Mouse (Mus musculus) testis, postnatal 14 days (tissue): ENCODE measurements around the gene Zfp871.
"Not testable (repeated sequence)": the region's sequence is repeated elsewhere in the genome, so short reads cannot be mapped to it uniquely, and the experiment has no call there.

Experiments
- DNase-seq: peaks from one replicate; pipeline ENCODE4 v3.0.0; 2021; ENCODE audit warnings: low spot score

The Zfp871 gene

DNA sequence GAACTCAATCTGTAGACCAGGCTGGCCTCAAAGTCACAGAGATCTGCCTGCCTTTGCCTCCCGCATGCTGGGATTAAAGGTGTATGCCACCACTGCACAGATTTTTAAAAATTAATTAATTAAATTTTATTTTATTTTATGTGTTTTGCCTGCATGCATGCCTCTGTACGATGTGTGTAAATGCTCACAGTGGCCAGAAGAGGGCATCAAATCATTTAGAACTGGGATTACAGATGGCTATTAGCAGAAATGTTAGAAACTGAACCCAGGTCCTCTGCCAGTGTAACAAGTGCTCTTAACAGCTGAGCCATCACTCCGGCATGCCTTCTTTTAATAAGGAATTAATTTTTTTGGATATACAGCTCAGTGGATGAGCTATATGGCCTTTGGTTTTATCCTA is 59.1 kb downstream of the Zfp871 start:
- DNase-seq = no peak

DNA sequence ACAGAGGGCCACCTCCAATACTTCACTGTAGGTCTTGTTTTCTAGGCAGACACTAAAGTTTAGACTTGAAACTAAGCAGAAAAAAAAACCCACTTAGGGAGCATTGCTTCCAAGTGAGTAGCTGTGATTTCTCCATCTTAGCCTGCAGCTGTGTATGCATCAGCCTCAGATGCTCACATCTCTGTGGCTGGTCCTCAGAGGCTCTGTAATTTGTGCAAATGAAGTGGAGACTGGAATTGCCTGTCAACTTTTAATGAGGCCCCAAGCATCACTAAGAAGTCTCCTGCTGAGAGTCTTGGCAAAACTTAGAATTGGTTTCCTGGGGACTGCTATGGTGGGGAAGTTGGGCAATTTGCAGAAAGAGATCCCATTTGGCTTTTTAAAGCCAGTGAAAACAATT is 61.7 kb downstream of the Zfp871 start:
- not testable (repeated sequence) for DNase-seq

- no peak for DNase-seq
Observed at GRCm38 (mm10) chr17:32722771-32723170, 65.3 kb downstream of the Zfp871 start.

- DNase-seq = not testable (repeated sequence)
Observed at GRCm38 (mm10) chr17:32722151-32722550, 65.9 kb downstream of the Zfp871 start.
